Mouse (Mus musculus) left cerebral cortex, postnatal 10 days (tissue): ENCODE data around the gene Pnliprp1. TPM values are rescaled to one million over a fixed set of nuclear protein-coding genes. Genes with fewer than 3 reads are reported as not detected.

Experiments used
- DNase-seq, 2 experiments: peaks; one replicate each; pipeline ENCODE4 v3.0.0; 2021 to 2022; ENCODE audit warnings: low spot score in 2 of 2, mixed read lengths in 1 of 2; ENCODE audit errors: extremely low spot score in 1 of 2
- intact Hi-C: fragments of 180-260 bp; cut with DNase I; formaldehyde crosslinking; loops from one replicate; pipeline ENCODE4 v1.15.1; 2025
- total RNA-seq, 2 experiments: library from RNA; stranded (reverse); gene quantifications; 2 replicates each; pipeline ENCODE4 v1.2.3; 2021

Pnliprp1 gene
- total RNA-seq, 2 experiments from 2014 or later, result not detected

GRCm38 (mm10) chr19:58762848-58763541, 34.3 kb downstream of the Pnliprp1 start:
- peak; percentile 61 to 83 for DNase-seq
- intact Hi-C loops, result loop anchor here (2.0 kb wide), 1 partner anchor 142 kb away; no protein-coding TSS in a partner anchor

GRCm38 (mm10) chr19:58767329-58767728, 38.6 kb downstream of the Pnliprp1 start:
- intact Hi-C loops, result no loop called here
- no peak for DNase-seq

- DNase-seq, result no peak
- intact Hi-C loops, result no loop called here
These were observed 47.8 kb downstream of the Pnliprp1 start for GRCm38 (mm10) chr19:58776461-58776860.

- DNase-seq, result no peak
These were observed 52.9 kb downstream of the Pnliprp1 start for GRCm38 (mm10) chr19:58781566-58781965.

GRCm38 (mm10) chr19:58783938-58784337, 55.3 kb downstream of the Pnliprp1 start:
- intact Hi-C loops, result no loop called here

More at GRCm38 (mm10) chr19:58781566-58781965, 52.9 kb downstream of the Pnliprp1 start:
- intact Hi-C loops, result no loop called here

GRCm38 (mm10) chr19:58789194-58789593, 60.5 kb downstream of the Pnliprp1 start:
- intact Hi-C loops, result no loop called here
- DNase-seq, result no peak

More at GRCm38 (mm10) chr19:58783938-58784337, 55.3 kb downstream of the Pnliprp1 start:
- peak in 1 of 2 experiments; percentile 23 for DNase-seq

Other genes starting within 250 kb of the Pnliprp1 start
- gene Ccdc172, start 216.9 kb upstream of the Pnliprp1 start, total RNA-seq, result not detected
- gene Pnlip, start 76.4 kb upstream of the Pnliprp1 start, total RNA-seq, result 1 to 10 TPM; 4.6 to 5.3 TPM
- gene Pnliprp2, start 30.8 kb downstream of the Pnliprp1 start, total RNA-seq, result not detected
- gene 1700019N19Rik, start 65.6 kb downstream of the Pnliprp1 start, total RNA-seq, result not detected
- 1 to 10 TPM; 1.2 to 1.5 TPM for gene Eno4, start 214.5 kb downstream of the Pnliprp1 start, total RNA-seq
- 100 to 1,000 TPM; 186 to 192 TPM for gene Hspa12a, start 214.8 kb downstream of the Pnliprp1 start, total RNA-seq